Mouse (Mus musculus) inflammation-experienced regulatory T-cells, adult 6 months (primary cell): ENCODE measurements at regions not wholly inside any gene's neighbourhood (a gene's known extent, or its start where the extent isn't known, plus 50 kb on each side); places are given as distances from the start of the nearest gene placed in this dataset.

Source experiments
- ATAC-seq: one replicate; pipeline ENCODE4 v1.8.0; 2017

DNA sequence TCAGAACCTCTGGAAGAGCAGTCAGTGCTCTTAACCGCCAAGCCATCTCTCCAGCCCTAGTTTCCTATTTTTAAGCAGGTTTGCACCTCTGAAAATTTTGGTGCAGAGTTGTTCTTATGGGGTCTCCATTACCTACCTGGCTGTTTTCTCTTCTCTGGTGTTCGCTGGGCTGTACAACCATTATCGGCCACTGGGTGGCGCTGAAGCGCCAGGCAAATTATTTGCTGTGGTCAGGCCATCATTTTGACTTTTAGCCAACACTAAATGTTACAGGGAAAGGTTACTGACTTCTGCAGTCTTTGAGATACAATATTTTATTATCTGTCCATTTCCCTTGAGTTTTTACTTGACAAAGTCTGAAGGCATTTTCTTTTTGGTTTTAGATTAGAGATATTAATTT lies 74.8 kb upstream of the Fam241a start:
- peak; percentile 56 for ATAC-seq

DNA sequence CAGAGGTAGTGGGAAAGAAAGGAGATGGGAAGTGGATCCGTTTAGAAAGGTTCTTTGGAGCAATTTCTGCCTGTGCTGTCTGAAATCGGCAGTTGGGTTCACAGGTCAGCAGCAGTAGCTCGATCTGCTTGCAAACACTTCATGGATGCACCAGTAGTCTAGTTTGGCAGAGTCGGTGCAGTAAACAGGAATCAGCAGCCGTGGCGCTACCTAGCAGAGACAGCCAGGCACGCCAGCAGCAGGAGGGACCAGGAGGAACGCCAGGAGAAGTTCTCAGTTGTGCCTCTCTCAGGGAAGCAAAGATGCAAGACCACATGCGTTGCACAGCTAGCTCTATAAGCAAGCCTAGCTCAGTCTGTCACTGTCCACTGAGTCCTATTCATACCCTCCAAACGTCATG lies 71.0 kb upstream of the Fam241a start:
- no peak for ATAC-seq

DNA sequence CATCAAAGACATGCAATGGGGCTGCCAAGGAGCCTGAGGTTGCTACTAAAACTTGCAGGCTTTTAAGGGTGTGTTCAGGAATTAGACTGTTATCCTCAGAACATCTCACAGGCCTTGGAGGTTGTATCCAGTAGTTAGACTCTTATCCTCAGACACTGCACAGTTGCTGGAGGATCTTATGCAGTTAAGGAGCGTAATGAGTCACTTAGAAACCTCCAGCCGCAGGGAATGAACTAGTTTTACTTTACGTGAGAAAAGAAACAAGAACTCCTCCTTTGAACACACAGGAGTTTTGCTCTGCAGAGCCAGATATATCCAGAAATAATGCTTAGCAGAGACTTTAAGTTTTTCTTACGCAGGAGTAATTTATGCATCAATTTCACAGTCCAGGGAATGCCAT lies 70.1 kb upstream of the Fam241a start:
- ATAC-seq, result no peak

DNA sequence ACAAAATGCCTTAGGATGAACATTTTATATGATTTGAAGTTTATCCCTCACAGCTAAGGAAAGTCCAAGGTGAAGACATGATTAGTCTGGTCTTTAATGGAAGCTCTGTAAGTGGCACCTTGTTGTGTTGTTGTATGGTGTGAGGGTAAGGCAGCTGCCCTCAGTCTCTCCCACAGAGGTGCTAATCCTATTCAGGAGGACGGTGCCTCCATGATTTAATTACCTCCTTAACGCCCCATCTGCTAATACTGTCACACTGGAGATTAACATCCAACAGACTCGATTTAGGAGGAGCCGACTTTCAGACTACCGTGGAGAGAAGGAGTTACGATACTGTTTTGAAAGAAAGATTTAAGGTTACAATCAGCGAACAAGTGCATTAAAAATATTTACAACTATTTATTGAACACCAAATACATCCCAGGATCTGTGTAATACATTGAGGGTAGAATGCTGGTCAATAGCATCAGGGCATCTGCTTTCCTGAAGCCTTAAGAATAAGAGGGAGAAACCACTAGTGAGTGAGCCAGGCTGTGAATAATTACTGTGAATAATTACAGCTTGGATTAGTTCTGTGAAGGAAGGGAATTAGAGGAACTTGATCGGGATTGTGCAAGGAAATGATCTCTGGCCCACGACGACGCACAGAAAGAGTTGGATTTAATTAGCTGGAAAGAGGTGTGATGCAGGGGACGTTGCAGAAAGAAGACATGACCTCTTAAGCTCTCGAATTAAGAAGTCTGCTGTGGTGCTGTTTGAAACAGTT lies 63.0 kb upstream of the Fam241a start:
- no peak for ATAC-seq

DNA sequence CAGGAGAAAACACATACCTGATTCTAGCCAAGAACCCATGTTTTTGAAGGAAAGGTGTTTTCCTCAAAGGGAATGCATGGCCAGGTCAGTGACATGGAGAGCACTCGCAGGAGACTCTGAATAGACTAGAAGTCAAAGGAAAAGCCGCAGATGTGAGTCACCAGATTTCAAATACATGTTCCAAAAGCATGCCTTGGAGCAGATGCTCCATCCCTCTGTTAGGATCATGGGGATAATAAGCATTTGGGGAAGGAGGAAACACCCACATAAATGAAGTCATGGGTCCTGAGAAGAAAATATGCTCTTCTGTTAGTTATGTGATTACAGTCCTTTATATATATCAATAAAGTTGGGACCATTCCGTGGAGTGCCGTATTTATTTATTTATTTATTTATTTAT lies 58.7 kb upstream of the Fam241a start:
- ATAC-seq, result no peak

DNA sequence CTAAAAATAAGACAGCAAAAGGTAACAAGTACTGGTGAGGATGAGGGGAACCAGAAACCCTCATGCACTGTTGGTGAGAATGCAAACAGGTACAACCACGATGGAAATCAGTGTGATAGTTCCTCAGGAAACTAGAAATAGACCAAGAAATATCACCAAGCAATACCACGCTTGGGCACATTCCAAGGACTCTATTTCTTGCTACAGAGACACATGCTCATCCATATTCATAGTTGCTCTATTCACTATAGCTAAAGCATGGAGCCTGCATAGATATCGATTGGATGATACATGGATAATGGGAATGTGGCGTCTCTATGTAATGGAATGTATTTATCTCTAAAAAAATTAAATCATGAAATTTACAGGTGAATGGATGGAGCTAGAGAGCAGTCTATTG lies 57.5 kb upstream of the Fam241a start:
- ATAC-seq, result no peak

DNA sequence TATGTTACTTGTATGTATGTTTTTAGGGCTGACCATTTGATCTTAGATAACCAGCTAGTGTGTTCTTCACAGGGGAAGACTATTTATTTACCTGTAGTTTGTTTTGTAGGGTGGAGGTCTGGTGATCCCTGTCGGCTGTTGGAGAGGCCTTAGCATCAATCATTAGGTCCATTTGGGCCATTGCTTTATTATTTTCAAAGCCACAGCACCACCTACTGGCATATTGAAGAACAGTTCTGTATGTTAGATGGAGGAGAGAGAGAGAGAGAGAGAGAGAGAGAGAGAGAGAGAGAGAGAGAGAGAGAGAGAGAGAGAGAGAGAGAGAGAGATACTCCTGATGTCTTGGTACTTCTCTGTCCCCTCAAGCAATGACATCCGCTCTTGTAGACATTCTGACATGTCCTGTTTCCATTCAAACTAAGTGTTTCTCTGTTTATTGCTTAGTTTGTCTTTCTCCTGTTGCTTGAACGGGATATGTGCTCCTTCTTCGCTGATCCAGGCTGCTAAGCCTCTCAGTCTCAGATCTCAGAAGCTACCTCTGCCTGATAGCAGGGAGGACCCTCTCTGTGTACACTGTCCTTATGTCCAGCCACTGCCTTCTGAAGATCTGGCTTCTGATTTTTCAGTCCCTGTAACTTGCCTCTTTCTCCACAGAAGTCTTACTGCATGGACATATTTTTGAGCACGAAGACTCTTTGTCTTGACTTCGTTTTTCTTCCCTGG lies 52.9 kb upstream of the Fam241a start:
- ATAC-seq, result peak; percentile 88

DNA sequence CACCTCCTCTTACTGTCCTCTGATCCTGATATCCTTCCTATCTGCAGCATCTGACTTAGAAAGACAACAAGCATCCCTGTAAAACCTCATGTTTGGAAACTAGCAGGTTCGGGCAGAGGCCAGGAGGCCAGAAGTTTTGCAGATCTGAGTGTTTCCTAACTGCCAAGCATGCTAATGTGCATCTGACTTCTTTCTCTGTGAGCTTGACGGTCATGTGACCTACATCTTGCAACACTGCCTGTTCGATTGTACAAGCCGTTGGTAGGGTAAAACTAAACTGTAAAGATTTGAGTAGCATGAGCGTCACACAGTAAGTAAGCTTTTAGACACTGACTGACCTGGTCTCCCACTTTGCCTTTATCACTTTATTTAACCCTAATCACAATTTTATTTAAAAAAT lies 52.2 kb upstream of the Fam241a start:
- ATAC-seq, result no peak
